Mouse (Mus musculus) cortical plate, adult 2 months (tissue): ENCODE data around the gene R3hcc1l.

Source experiments
- CTCF ChIP-seq: fragments of 200-500 bp; IDR thresholded peaks from 2 replicates; pipeline ENCODE4 v1.5.1; 2011; ENCODE audit warnings: mild to moderate bottlenecking, control low read depth, low read length; ENCODE audit not compliant: insufficient read depth; ENCODE audit errors: extremely low read depth
- POLR2A ChIP-seq: fragments of 200-500 bp; IDR thresholded peaks from 2 replicates; pipeline ENCODE4 v1.6.1; 2011; ENCODE audit warnings: mild to moderate bottlenecking, low read length, control low read depth; ENCODE audit not compliant: insufficient read depth; ENCODE audit errors: extremely low read depth

DNA sequence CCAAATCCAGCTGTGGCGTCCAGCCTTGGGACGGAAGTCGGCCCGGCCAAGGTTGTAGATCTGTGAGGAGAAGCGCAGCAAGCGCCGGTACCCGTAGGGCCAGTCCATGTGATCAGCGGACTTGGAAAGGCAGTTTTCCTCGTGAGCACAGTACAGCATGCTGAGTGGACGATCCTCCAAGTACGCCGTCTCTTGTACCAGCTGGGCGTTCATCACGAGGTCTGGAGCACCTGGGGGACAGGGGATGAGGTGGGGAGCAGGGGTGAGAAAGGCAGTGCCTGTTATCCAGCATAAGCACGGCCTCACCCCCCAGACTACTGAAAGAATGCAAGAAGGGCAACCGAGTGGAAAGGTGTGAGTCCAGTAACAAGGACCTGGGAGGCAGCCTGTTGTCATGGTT lies 81.3 kb downstream of the R3hcc1l start:
- no peak for TF ChIP-seq POLR2A
- TF ChIP-seq CTCF, result no peak
